ENCODE assay signal across 27 mouse cellular contexts in genomic region chr2:37796021-37796420, GRCm38 (mm10). TPM values are rescaled to one million over a fixed set of nuclear protein-coding genes. Genes with fewer than 3 reads are reported as not detected.
A peak's percentile ranks its signal among the peaks of the same experiment; 100 is the strongest.
DNase-seq lines count a peak whose midpoint lies in the region; ATAC-seq and TF ChIP-seq lines count a peak whose summit lies in the region.
"Had no signal": no experiment of that assay in that cellular context is flagged by ENCODE, and none has a peak within 500 bp of the region (broad histone marks: within the 10 kb centered on the region; RNA-seq: fewer than 3 reads in every experiment).

No protein-coding gene starts in this region.

- 0 out of 2 replicates have a peak, but pooled peaks have one; percentile 4 for ATAC-seq in intestine, embryonic 14.5 days (replicated peaks; ENCODE audit: low FRiP score, low TSS enrichment, low read depth)
- no peak for ATAC-seq in intestine, postnatal 0 days
- peak; percentile 57; the same call in 1 of the 2 replicates for ATAC-seq in limb, embryonic 13.5 days (ENCODE audit: low FRiP score, low read depth)
- no peak for ATAC-seq in forebrain, embryonic 13.5 days
- ATAC-seq: inflammation-experienced regulatory T-cells, adult 6 months; liver, postnatal 0 days; lung, postnatal 0 days had no signal

- no peak overlapping the region for H3K9ac ChIP-seq in intestine, embryonic 14.5 days (ENCODE audit: low read length)
- no peak overlapping the region for H3K9ac ChIP-seq in intestine, postnatal 0 days (ENCODE audit: low read depth, low read length)
- H3K9ac ChIP-seq in limb, embryonic 13.5 days, result no peak overlapping the region
- H3K9ac ChIP-seq in forebrain, embryonic 13.5 days, result no peak overlapping the region
- H3K9ac ChIP-seq: embryonic facial prominence, embryonic 13.5 days; forebrain, embryonic 12.5 days; hindbrain, embryonic 14.5 days; liver, postnatal 0 days; neural tube, embryonic 15.5 days; stomach, embryonic 15.5 days had no signal

- peak overlapping the region; percentile 19; the same call in 1 of the 2 replicates for H3K4me3 ChIP-seq in heart, embryonic 10.5 days
- H3K4me3 ChIP-seq in intestine, embryonic 14.5 days (ENCODE audit: low read depth, low read length), result no peak overlapping the region
- H3K4me3 ChIP-seq in intestine, postnatal 0 days (ENCODE audit: low read depth, low read length), result no peak overlapping the region
- H3K4me3 ChIP-seq in limb, embryonic 13.5 days, result no peak overlapping the region
- no peak overlapping the region for H3K4me3 ChIP-seq in forebrain, embryonic 13.5 days
- H3K4me3 ChIP-seq: embryonic facial prominence, embryonic 13.5 days; erythroblast, embryonic 14.5 days; forebrain, embryonic 12.5 days; layer of hippocampus, adult 2 months; neural tube, embryonic 15.5 days; stomach, embryonic 15.5 days had no signal

- peaks cover 76% of the 10 kb centered on the region for H3K4me1 ChIP-seq in heart, embryonic 10.5 days
- H3K4me1 ChIP-seq in intestine, embryonic 14.5 days (replicated peaks; ENCODE audit: control insufficient read depth, insufficient read depth, low read length), result no peaks in the 10 kb centered on the region
- 0 out of 2 replicates have a peak, but pooled peaks cover 2% of the 10 kb centered on the region for H3K4me1 ChIP-seq in intestine, postnatal 0 days (replicated peaks; ENCODE audit: control insufficient read depth, insufficient read depth, low read length)
- peaks cover 45% of the 10 kb centered on the region for H3K4me1 ChIP-seq in limb, embryonic 13.5 days
- H3K4me1 ChIP-seq in forebrain, embryonic 13.5 days, result peaks cover 9% of the 10 kb centered on the region
- H3K4me1 ChIP-seq: embryonic facial prominence, embryonic 13.5 days had no signal

- peaks cover 28% of the 10 kb centered on the region for H3K27me3 ChIP-seq in heart, embryonic 10.5 days (ENCODE audit: insufficient read depth, poor library complexity, severe bottlenecking)
- 0 out of 2 replicates have a peak, but pooled peaks cover 6% of the 10 kb centered on the region for H3K27me3 ChIP-seq in intestine, embryonic 14.5 days (replicated peaks; ENCODE audit: control insufficient read depth, insufficient read depth, low read length)
- H3K27me3 ChIP-seq in intestine, postnatal 0 days (replicated peaks; ENCODE audit: control insufficient read depth, insufficient read depth, low read length), result 0 out of 2 replicates have a peak, but pooled peaks cover 8% of the 10 kb centered on the region
- H3K27me3 ChIP-seq in limb, embryonic 13.5 days, result peaks cover 45% of the 10 kb centered on the region
- no peaks in the 10 kb centered on the region for H3K27me3 ChIP-seq in forebrain, embryonic 13.5 days

- no peak for DNase-seq in heart, embryonic 10.5 days (ENCODE audit: low spot score)
- DNase-seq in heart, adult 9 months (ENCODE audit: low spot score in 2 of 2), result no peak
- no peak for DNase-seq in intestine, embryonic 14.5 days (ENCODE audit: low spot score)
- DNase-seq in forelimb bud, embryonic 11.5 days (ENCODE audit: low read depth, low spot score), result peak; percentile 54
- no peak for DNase-seq in spleen, postnatal 36 days (ENCODE audit: low spot score in 2 of 2)
- DNase-seq: adrenal gland, adult 2 months; cerebellum, adult 11 months; cerebellum, adult 9-11 months; kidney, postnatal 14 days; liver, postnatal 0 days; right cerebral cortex, adult 18-20 months; right cerebral cortex, postnatal 4 days; thymus, postnatal 36 days had no signal

- whole genome bisulfite sequencing in heart, embryonic 10.5 days, result 16% methylated on average over 1 of the region's 1 CpGs
- WGBS in intestine, embryonic 14.5 days, result 27% methylated on average over 1 of the region's 1 CpGs
- WGBS in intestine, postnatal 0 days, result 27% methylated on average over 1 of the region's 1 CpGs
- WGBS in limb, embryonic 13.5 days, result 11% methylated on average over 1 of the region's 1 CpGs
- 75% methylated on average over 1 of the region's 1 CpGs for WGBS in forebrain, embryonic 13.5 days

- H3K36me3 ChIP-seq in heart, embryonic 10.5 days, result peaks cover 66% of the 10 kb centered on the region
- H3K36me3 ChIP-seq in intestine, embryonic 14.5 days (ENCODE audit: control insufficient read depth, insufficient read depth, low read length), result peaks cover 3% of the 10 kb centered on the region; the same call in 1 of the 2 replicates
- peaks cover 12% of the 10 kb centered on the region for H3K36me3 ChIP-seq in intestine, postnatal 0 days (ENCODE audit: control insufficient read depth, insufficient read depth)
- H3K36me3 ChIP-seq in limb, embryonic 13.5 days, result peaks cover 14% of the 10 kb centered on the region
- peaks cover 81% of the 10 kb centered on the region for H3K36me3 ChIP-seq in forebrain, embryonic 13.5 days (ENCODE audit: poor library complexity, severe bottlenecking)
- H3K36me3 ChIP-seq: neural tube, embryonic 15.5 days had no signal

- H3K27ac ChIP-seq in heart, embryonic 10.5 days, result peak overlapping the region; percentile 82
- H3K27ac ChIP-seq in intestine, embryonic 14.5 days (ENCODE audit: low read depth), result no peak overlapping the region
- no peak overlapping the region for H3K27ac ChIP-seq in intestine, postnatal 0 days (ENCODE audit: low read depth, low read length)
- peak overlapping the region; percentile 81 for H3K27ac ChIP-seq in limb, embryonic 13.5 days
- H3K27ac ChIP-seq in forebrain, embryonic 13.5 days, result no peak overlapping the region
- H3K27ac ChIP-seq: embryonic facial prominence, embryonic 13.5 days; hindbrain, embryonic 14.5 days; layer of hippocampus, adult 2 months; macrophage; neural tube, embryonic 15.5 days; stomach, embryonic 15.5 days had no signal

- TF ChIP-seq CTCF in intestine, postnatal 0 days (IDR thresholded peaks at IDR 0.05; ENCODE audit: low read depth), result no peak

- no peaks in the 10 kb centered on the region for H3K9me3 ChIP-seq in heart, embryonic 10.5 days
- no peaks in the 10 kb centered on the region for H3K9me3 ChIP-seq in intestine, embryonic 14.5 days (ENCODE audit: control insufficient read depth, low read length)
- no peaks in the 10 kb centered on the region for H3K9me3 ChIP-seq in intestine, postnatal 0 days (ENCODE audit: control insufficient read depth)
- peaks cover 7% of the 10 kb centered on the region; the same call in 1 of the 2 replicates for H3K9me3 ChIP-seq in limb, embryonic 13.5 days
- no peaks in the 10 kb centered on the region; the same call in 1 of the 2 replicates for H3K9me3 ChIP-seq in forebrain, embryonic 13.5 days (replicated peaks)
- H3K9me3 ChIP-seq: embryonic facial prominence, embryonic 13.5 days; forebrain, embryonic 12.5 days; neural tube, embryonic 15.5 days; stomach, embryonic 15.5 days had no signal

- H3K4me2 ChIP-seq in intestine, embryonic 14.5 days (ENCODE audit: low read length), result no peak overlapping the region
- H3K4me2 ChIP-seq in intestine, postnatal 0 days (replicated peaks; ENCODE audit: low read depth), result no peak overlapping the region
- peak overlapping the region; percentile 37 for H3K4me2 ChIP-seq in limb, embryonic 13.5 days (replicated peaks)
- no peak overlapping the region for H3K4me2 ChIP-seq in forebrain, embryonic 13.5 days
- H3K4me2 ChIP-seq: embryonic facial prominence, embryonic 13.5 days; forebrain, embryonic 12.5 days; hindbrain, embryonic 14.5 days; liver, embryonic 11.5 days; neural tube, embryonic 15.5 days; stomach, embryonic 15.5 days had no signal

RNA-seq across cellular contexts. Expression of gene Crb2, which starts 20.0 kb away (rescaled TPM):
- 15.2 and 18.5 TPM in 2 replicates for polyA plus RNA-seq in heart, embryonic 10.5 days (2016; fragmentation: Nextera tagmentation; extraction: Ambion mirVana)
- 3.6 and 4.2 TPM in 2 replicates for polyA plus RNA-seq in intestine, embryonic 14.5 days (2014; fragmentation: Nextera tagmentation; extraction: Ambion mirVana)
- polyA plus RNA-seq in intestine, postnatal 0 days (2015; fragmentation: Nextera tagmentation; extraction: Ambion mirVana), result 0.51 and 0.60 TPM in 2 replicates
- polyA plus RNA-seq in limb, embryonic 13.5 days (2015; fragmentation: Nextera tagmentation; extraction: Ambion mirVana), result 0.51 and 0.56 TPM in 2 replicates
- polyA plus RNA-seq in forebrain, embryonic 13.5 days (2015; fragmentation: Nextera tagmentation; extraction: Ambion mirVana), result 9.1 and 12.8 TPM in 2 replicates
- polyA plus RNA-seq: erythroblast, embryonic 14.5 days; inflammation-experienced regulatory T-cells, adult 6 months; macrophage had no signal

Comparison
In these comparisons a context has a peak if more than half of its experiments do, and no peak if none do; other contexts are left out.
1. ATAC-seq: peak in intestine, embryonic 14.5 days (single experiment) and limb, embryonic 13.5 days (single experiment); none in intestine, postnatal 0 days (single experiment) and forebrain, embryonic 13.5 days (single experiment).
2. H3K27ac ChIP-seq: peak in heart, embryonic 10.5 days (single experiment) and limb, embryonic 13.5 days (single experiment); none in intestine, embryonic 14.5 days (single experiment), intestine, postnatal 0 days (single experiment) and forebrain, embryonic 13.5 days (single experiment).